Mouse (Mus musculus) lung, postnatal 14 days (tissue): ENCODE results near the gene Zfp664.
A peak's percentile ranks its signal among the peaks of the same experiment; 100 is the strongest.

Experiments used
- DNase-seq: peaks from one replicate; pipeline ENCODE4 v3.0.0; 2021

The Zfp664 gene

DNA sequence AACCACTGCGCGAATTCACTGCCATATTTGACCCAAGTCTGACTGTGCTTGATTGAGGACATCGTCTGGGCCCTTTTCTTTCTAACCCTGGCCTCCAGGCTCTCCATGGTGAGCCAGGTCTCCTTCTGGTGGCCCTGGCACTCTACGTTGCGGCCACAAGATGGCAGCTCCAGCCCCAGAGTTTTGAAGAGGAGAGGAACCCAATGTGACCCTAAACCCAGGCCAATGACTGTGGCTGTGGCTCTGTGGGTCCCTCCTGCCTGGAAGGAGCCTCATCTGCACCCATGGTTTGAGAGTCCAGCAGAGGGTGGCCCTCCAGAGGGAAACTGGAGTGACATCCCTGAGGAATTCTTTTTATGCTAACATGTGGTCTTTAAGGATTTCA is 67.6 kb downstream of the Zfp664 start:
- DNase-seq, result peak; percentile 52

DNA sequence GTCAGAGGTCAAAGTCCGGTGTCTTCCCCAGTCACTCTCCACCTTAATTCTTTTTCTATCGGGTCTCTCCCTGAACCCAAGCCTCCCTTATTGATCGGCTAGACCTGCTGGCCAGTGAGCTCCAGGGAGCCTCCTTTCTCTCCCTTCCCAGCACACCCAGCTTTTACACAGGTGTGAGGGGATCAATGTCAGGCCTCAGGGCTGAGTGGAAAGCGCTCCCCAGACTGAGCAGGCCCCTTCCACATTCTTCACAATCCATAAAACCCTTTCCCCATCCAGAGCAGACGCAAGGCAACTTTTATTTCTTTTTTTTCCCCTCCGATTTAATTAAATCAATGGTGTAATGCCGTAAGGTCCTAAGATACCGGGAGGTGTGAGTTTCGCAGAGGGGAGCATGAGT is 68.1 kb downstream of the Zfp664 start:
- no peak for DNase-seq

DNA sequence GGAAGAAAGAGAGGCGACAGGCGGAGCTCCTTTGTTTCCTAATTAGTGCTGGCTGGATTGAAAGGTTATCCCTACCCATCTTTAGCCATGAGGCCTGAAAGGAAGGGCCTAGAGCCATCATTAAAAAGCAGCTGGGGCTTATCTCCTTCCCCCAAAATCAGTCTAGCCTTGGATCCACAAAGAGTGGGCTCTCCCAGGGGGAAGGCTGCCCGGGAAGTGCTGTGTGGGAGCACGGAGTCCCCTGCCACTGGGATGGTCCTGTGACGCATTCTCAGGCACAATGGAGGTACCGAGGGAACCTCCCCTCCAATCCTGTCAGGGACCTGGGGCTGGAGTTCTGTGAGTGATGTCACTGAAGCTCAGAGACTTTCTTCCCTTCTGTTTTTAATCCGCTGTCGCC is 68.6 kb downstream of the Zfp664 start:
- no peak for DNase-seq

DNA sequence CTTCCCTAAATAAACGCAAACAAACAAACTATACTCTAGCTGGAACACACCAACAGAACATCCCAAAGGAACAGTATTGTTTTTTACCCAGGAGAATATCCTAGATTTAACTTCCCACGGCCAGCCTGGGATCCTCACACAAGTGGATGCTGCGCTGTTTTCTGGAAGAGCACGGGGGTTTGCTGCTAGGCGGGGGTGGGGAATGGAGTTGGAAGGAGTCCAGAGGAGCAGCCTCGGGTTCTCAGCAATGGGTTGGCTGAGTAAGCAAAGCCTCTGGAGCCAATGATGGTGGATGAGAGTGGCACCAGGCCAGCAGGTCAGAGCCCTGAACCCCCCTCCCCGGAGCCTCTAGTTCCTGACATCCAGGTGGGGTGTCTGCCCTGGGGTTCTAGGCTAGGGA is 72.1 kb downstream of the Zfp664 start:
- no peak for DNase-seq

DNA sequence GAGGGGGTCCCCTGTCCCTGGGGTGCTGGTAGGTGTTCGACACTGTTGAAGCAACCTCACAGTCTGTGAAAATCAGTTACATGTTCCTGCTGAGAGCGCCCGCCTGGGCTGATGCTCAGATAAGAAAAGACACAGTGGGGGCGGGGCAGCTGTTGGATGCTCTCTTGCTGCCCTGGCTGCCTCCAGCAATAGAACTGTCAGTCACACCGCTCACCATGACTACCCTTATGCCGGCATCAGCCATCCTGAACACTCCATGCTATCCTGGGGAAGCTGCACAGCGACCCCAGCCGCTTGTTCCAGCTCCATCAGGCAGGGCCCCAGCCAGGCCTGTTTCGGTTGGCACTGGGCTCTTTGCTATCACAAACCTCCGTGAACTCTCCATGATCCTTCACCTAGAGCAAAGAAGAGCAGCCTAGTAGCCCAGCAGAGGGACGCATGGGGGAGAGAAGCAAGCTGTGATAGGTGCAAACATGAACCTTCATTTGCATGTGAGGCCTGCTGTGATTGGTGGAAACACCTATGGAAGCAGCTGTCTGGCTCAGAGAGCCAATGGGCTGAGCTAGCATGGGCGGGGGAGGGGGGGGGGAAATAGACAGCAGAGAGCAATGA is 80.8 kb downstream of the Zfp664 start:
- no peak for DNase-seq

DNA sequence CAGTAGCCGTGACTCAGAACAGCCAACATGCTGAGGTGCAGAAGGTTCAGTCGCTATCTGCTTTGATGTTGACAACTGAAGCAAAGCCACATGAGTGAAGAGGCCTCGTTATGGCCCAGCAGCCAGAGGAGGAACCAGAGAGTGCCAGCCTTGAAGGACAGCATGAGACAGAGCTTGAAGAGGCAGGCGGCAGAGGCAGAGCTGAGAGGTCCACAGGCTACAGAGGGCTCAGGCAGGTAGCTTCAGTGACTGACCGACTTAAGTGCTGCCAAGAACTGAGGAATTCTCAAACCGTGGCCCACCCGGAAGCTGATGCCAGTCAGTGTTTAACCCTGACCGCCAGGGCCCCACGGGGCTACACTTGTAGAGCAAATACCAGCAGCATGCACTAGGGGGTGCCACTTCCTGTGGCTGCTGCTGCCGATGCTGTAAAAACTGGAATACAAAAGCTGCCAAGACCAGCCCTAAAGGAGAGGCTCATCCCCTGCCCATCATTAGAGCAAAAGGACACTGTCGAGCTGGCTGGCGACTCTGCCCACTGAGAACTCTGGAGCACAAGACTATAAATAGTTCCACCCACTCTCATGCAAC is 81.4 kb downstream of the Zfp664 start:
- DNase-seq, result peak; percentile 81

DNA sequence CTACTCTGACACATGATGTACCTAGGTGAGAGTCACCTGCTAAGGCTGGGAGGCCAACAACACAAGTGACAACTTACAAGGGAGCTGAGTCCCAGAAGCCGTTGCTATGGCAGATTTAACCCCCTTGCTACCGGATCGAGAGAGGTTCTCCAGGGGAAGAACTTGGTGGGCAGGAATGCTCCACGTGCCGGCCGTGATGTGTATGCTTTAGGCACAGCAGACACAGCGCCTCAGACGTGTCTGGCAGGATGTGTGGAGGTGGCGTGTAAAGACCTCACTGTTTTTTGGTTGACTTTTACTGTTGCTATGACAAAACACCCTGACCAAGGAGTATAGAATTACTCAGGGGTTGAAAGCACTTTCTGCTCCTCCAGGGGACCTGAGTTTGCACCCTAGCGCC is 81.9 kb downstream of the Zfp664 start:
- no peak for DNase-seq

DNA sequence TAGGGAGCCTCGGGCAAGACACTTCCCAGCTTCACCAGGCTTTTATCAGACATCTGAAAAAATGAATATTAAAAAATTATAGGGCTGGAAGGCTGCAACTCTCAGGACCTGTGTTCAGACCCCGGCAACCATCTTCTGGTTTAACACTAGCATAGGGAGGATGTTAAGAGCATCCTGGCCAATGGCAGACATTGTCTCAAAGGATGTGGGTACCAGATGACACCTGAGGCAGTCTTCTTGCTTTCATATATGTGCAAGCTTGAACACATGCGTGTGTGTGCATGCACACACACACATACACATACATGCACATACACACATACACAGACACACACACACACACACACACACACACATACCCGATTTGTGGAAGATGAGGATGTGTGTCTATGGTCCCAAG is 82.6 kb downstream of the Zfp664 start:
- DNase-seq, result no peak

DNA sequence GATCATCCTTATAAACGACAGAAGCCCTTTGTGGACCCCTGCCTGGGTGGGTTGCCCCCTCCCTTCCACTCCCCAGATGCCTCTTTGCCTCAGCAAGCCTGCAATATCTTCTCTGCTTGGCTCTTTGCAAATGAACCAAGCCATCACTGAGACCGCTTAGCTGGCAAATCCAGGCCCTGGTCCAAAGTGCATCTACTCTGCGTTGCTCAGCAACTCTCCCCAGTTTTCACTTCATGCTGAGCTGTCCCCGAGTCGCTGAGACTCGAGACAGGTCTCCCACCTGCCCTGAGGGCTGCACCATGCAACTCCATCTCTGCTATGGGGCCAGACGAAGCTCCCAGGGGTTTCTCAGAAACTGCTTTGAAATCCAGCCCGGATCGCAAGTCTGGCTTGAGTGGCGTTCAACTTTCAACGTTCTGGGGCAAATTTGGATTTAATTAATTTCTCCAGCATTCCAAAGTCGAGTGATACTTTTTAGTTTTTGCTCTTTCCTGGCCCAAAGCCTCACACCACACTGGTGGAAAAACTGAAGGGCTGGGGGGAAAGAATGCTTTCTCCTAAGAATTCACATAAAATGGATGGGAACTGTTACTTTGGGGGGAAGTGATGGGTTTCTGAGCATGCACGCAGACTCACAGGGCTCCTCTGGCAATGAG is 88.3 kb downstream of the Zfp664 start:
- DNase-seq, result no peak

DNA sequence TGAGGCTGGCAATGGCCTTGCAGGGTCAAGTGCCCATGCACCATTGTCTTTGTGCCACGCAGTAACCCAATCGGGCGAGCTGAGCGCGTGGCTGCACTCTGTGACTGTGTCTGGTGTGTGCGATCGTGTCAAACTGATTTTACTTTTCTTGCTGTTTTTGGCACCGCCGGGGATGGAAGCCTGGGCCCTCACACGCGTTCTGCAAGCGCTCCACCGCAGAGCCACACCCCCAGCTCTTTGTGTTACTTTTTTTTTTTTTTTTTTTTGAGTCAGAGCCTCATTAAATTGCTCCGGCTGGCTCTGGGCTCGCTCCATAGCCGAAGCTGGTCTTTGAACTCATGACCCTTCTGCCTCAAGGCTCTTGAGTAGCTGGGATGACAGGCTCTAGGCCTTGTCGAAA is 88.8 kb downstream of the Zfp664 start:
- no peak for DNase-seq
